Mouse (Mus musculus): ENCODE results near the gene Ddx23. TPM values are rescaled to one million over a fixed set of nuclear protein-coding genes. Genes with fewer than 3 reads are reported as not detected.

The Ddx23 gene
- polyA plus RNA-seq, 1 experiment from 2014 or later: 24.4 TPM

DNA sequence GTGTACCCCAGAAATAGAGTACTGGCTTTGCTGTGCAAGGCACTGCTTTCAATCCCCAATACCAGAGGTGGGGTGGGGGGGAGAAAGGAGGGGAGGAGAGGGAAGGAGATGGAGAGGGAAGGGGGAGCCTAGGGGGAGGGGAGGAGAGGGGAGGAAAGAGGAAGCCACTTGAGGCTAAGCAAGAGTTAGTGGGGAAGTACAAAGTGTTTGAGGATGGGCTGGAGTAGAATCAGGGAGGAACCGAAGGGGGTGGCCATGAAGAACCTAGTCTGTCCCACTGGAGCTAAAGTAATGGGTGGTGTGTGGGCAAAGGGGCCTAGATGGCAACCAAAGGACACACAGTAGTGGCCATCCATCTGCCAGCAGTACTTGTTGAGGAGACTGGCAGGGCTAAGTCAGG, 21.1 kb upstream of the Ddx23 start:
- H3K4me2 ChIP-seq (replicated peaks): no peak overlapping the region
- no peak overlapping the region for H3K4me3 ChIP-seq
- no peak overlapping the region for H3K27ac ChIP-seq (replicated peaks)
- 100% methylated on average over 1 of the region's 1 CpGs for WGBS
- H3K36me3 ChIP-seq: no peaks in the 10 kb centered on the region
- peaks cover 2% of the 10 kb centered on the region; the same call in 1 of the 2 replicates for H3K4me1 ChIP-seq
- H3K9ac ChIP-seq (replicated peaks): no peak overlapping the region
- ATAC-seq (ENCODE audit: low FRiP score, low read depth): no peak
- H3K9me3 ChIP-seq: no peaks in the 10 kb centered on the region
- H3K27me3 ChIP-seq: peaks cover 4% of the 10 kb centered on the region; the same call in 1 of the 2 replicates

DNA sequence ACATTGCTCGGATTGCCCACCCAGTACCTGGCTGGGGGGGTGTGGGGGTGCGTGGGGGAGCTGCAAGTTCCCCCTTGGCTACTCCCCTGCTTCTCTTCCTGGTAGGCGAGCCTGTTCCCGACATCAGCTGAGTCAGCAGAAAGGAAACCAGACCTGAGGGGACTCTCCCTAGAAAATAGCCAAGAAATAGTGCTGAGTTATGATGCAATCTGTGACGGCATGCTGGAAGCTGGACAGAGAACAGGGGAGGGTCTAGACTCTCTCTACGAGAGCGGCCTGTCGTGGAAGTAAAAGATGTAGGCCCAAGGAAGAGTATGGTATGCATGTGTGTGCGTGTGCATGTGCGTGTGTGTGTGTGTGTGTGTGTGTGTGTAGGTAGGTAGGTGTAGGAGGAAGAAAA, 20.5 kb upstream of the Ddx23 start:
- H3K4me2 ChIP-seq (replicated peaks): no peak overlapping the region
- H3K27me3 ChIP-seq: peaks cover 8% of the 10 kb centered on the region; the same call in 1 of the 2 replicates
- no peaks in the 10 kb centered on the region for H3K4me1 ChIP-seq
- H3K4me3 ChIP-seq: no peak overlapping the region
- no peak overlapping the region for H3K27ac ChIP-seq (replicated peaks)
- WGBS: 83% methylated on average over 10 of the region's 10 CpGs
- ATAC-seq (ENCODE audit: low FRiP score, low read depth): no peak
- no peaks in the 10 kb centered on the region for H3K9me3 ChIP-seq
- H3K36me3 ChIP-seq: no peaks in the 10 kb centered on the region
- H3K9ac ChIP-seq (replicated peaks): no peak overlapping the region

DNA sequence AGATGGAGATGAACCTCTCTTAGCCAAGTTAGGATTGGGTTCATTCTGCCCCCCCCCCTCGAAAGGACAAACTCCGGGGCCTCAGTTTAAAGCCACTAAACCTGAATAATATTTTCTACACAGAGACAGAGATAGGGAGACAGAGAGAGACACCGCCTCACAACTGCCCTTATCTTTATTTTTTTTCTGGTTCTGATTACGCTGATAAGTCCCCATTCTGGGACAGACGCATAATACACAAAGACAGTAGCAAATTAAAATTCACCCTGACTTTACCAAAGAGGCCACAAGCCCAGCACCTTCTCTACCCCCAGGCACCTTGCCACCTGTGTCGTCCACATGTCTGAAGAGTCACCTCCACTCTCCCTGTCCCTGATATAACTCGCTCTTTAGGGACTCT, 18.9 kb upstream of the Ddx23 start:
- WGBS: 84% methylated on average over 7 of the region's 7 CpGs
- H3K4me2 ChIP-seq (replicated peaks): no peak overlapping the region
- peaks cover 16% of the 10 kb centered on the region for H3K27me3 ChIP-seq
- H3K36me3 ChIP-seq: no peaks in the 10 kb centered on the region
- ATAC-seq (ENCODE audit: low FRiP score, low read depth): no peak
- no peak overlapping the region for H3K9ac ChIP-seq (replicated peaks)
- H3K4me1 ChIP-seq: peaks cover 13% of the 10 kb centered on the region
- no peak overlapping the region for H3K4me3 ChIP-seq
- H3K9me3 ChIP-seq: no peaks in the 10 kb centered on the region
- no peak overlapping the region for H3K27ac ChIP-seq (replicated peaks)

DNA sequence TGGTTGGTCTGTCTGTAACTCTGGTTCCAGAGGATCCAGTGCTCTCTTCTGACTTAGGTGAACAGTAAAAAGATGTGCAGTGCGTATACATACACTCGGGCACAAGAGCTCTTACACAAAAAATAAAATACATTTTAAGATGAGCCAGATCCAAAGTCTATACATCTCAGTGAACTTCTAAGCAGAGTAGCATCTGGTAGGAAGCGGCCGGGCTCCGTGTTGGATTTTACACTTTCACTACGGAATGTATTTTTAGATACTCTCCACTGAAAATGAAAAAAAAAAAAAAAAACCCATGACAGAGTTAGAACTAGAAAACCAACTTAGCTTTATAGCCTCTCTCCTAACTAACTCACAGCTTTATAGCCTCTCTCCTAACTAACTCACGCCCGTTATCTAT, 18.0 kb upstream of the Ddx23 start:
- no peaks in the 10 kb centered on the region for H3K36me3 ChIP-seq
- H3K9ac ChIP-seq (replicated peaks): no peak overlapping the region
- peaks cover 26% of the 10 kb centered on the region for H3K27me3 ChIP-seq
- H3K4me1 ChIP-seq: peaks cover 23% of the 10 kb centered on the region
- H3K9me3 ChIP-seq: no peaks in the 10 kb centered on the region
- 95% methylated on average over 8 of the region's 8 CpGs for WGBS
- H3K4me3 ChIP-seq: no peak overlapping the region
- H3K27ac ChIP-seq (replicated peaks): no peak overlapping the region
- H3K4me2 ChIP-seq (replicated peaks): no peak overlapping the region
- ATAC-seq (ENCODE audit: low FRiP score, low read depth): no peak

DNA sequence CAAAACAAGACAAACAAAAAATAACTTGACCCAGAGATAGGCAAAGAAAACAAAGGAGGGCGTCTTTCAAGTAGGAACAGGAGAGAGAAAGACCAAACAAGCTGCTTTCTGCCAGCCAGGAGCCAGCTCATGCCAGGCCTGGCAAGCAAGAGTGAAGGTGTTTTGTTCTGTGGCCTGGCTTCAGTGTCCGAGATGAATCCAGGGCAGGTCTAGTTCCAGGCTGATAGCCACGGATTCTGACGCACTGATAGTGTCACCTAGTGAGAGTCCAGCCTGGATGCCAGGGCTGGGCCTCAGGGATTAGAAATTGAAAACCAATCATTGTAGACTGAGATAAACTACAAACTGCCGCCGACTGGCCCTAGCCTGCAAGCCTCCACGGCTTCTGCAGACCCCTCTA, 15.3 kb upstream of the Ddx23 start:
- H3K4me2 ChIP-seq (replicated peaks): no peak overlapping the region
- 0 out of 2 replicates have a peak overlapping the region, but pooled peaks have one; percentile 7 for H3K27ac ChIP-seq (replicated peaks)
- peaks cover 2% of the 10 kb centered on the region; the same call in 1 of the 2 replicates for H3K36me3 ChIP-seq
- no peak overlapping the region for H3K9ac ChIP-seq (replicated peaks)
- H3K27me3 ChIP-seq: peaks cover 30% of the 10 kb centered on the region
- H3K4me3 ChIP-seq: no peak overlapping the region
- H3K9me3 ChIP-seq: no peaks in the 10 kb centered on the region
- 65% methylated on average over 7 of the region's 7 CpGs for WGBS
- H3K4me1 ChIP-seq: peaks cover 44% of the 10 kb centered on the region
- no peak for ATAC-seq (ENCODE audit: low FRiP score, low read depth)

DNA sequence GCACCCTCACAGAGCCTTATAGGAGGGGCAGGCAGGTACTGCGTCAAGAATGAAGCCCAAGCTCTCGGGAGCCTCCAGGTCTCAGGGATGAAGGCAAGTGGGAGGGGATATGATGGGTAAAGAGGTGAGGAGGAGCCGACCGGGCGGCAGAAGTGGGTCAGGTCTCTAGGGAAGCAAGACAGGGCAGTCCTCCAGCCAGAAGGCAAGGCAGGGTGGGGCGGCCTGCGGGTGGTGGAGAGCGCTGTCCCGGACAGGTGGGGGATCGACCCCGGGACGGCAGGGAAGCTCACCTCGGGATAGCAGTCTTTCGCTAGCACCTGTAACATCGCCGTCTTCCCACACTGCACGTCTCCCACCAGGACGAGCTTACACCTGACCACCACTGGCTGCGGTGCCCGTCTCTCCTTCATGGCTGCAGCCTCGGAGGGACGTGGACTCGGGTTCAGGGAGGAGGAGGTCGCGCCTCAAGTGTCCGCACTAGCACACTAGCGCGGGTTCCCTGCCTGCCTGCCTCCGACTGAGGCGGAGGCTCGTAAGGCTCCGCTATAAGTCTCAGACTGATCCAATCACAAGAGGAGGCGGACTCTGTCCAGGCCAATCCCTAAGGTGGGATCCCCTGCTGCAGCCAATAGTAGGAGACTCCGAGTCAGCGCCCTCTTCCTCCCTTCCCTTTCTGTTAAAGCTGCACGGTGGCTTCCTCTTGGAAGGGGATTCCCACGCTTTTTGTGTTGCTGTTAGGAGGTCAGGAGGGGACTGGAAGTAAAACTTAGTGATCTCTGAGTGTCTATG, 14.4 kb upstream of the Ddx23 start, which contains the start of gene Rnd1:
Rnd1 (minus strand) TSS at position 522 of the 789 bp plus-strand sequence.
- peak within 1 kb of the TSS; percentile 99 for H3K4me2 ChIP-seq (replicated peaks)
- peak within 1 kb of the TSS; percentile 56 for H3K9ac ChIP-seq (replicated peaks)
- H3K4me1 ChIP-seq: peaks cover 44% of the 10 kb centered on the region
- H3K27me3 ChIP-seq: peaks cover 30% of the 10 kb centered on the region
- 0 out of 2 replicates have a peak within 1 kb of the TSS, but pooled peaks have one; percentile 7 for H3K27ac ChIP-seq (replicated peaks)
- ATAC-seq (ENCODE audit: low FRiP score, low read depth): peak; percentile 90
- no peaks in the 10 kb centered on the region for H3K9me3 ChIP-seq
- peak within 1 kb of the TSS; percentile 56 for H3K4me3 ChIP-seq
- 1% methylated on average over 37 of the region's 37 CpGs for WGBS
- H3K36me3 ChIP-seq: peaks cover 10% of the 10 kb centered on the region; the same call in 1 of the 2 replicates

DNA sequence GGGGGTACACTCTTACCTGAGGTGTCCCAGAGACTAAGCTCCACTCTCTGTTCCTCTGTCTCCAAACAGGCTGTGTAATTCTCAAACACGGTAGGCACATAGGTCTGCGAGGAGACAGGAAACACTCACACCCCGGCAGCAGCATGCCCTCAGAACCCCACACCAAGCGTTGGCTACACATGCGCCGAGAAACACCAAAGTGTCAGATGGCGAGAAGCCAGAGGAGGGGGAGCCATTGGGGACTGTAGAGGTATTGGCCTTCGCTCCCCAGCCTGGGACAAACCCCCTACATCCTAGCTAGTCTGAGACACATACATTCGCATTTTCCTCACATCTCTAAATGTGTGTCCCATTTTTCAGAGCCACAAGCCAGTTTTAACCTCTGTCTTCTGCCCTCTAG, 13.8 kb upstream of the Ddx23 start:
- peaks cover 30% of the 10 kb centered on the region for H3K27me3 ChIP-seq
- 2% methylated on average over 9 of the region's 9 CpGs for WGBS
- peak overlapping the region; percentile 56 for H3K4me3 ChIP-seq
- no peak for ATAC-seq (ENCODE audit: low FRiP score, low read depth)
- peak overlapping the region; percentile 56 for H3K9ac ChIP-seq (replicated peaks)
- H3K4me2 ChIP-seq (replicated peaks): peak overlapping the region; percentile 99
- peaks cover 44% of the 10 kb centered on the region for H3K4me1 ChIP-seq
- H3K36me3 ChIP-seq: peaks cover 10% of the 10 kb centered on the region; the same call in 1 of the 2 replicates
- no peak overlapping the region for H3K27ac ChIP-seq (replicated peaks)
- no peaks in the 10 kb centered on the region for H3K9me3 ChIP-seq

DNA sequence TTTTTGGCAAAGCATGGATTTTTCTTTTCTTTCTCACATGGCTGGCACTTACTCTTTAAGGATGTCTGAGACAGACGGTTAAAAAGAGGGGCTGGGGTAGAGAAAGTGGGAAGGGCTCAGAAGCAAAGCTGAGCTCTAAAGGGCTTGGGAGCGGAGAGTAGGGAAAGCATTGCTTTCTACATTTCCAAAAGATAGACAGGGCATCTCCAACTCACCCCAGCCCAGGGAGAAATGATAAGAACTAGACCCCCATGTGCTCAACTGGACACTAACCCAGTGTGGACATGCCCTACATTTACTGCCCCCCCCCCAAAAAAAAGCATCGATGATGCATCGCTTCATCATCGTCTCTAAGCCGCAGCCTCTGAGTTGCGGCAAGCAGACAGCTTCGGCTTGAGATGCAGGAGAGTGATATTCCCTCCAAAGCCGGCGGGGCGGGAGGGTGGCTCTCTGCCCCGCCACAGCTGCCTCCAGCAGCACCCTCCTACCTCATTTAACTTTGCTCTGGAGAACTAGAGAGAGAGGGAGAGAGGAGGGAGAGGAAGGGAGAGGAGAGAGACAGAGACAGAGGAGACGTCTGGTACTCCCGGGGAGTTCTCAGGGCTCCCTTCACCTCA, 13.0 kb upstream of the Ddx23 start:
- peak overlapping the region; percentile 99 for H3K4me2 ChIP-seq (replicated peaks)
- H3K4me1 ChIP-seq: peaks cover 44% of the 10 kb centered on the region
- 7% methylated on average over 14 of the region's 14 CpGs for WGBS
- ATAC-seq (ENCODE audit: low FRiP score, low read depth): no peak
- H3K9me3 ChIP-seq: no peaks in the 10 kb centered on the region
- peaks cover 30% of the 10 kb centered on the region for H3K27me3 ChIP-seq
- H3K9ac ChIP-seq (replicated peaks): peak overlapping the region; percentile 56
- peak overlapping the region; percentile 72 for H3K27ac ChIP-seq (replicated peaks)
- peaks cover 11% of the 10 kb centered on the region; the same call in 1 of the 2 replicates for H3K36me3 ChIP-seq
- H3K4me3 ChIP-seq: peak overlapping the region; percentile 56

DNA sequence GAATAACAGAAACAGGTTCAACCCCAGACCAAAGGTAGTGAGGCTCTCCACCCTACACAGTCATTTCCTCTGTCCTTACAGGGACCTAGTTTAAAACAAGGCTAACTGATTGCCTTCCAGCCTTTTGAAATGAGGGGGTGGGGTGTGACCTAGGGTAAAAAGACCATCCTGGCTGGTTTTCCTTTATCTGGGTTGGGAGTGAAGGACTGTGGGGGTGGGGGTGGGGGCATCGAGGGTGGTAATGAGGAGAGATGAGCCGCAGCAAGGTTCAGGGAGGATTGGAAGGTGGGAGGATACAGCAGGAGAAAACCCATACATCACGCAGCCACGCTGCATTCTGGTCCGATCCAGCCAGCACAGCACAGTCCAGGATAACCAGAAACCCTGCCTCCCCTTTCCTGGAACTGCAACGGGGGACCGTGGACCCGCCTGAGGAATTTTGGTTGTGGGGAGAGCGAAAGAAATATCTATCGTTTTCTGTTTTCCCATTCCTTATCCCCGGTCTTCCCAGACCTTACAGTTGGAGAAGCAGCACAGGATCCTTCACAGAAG, 12.4 kb upstream of the Ddx23 start:
- peak overlapping the region; percentile 56 for H3K4me3 ChIP-seq
- H3K4me2 ChIP-seq (replicated peaks): peak overlapping the region; percentile 99
- no peak for ATAC-seq (ENCODE audit: low FRiP score, low read depth)
- H3K9ac ChIP-seq (replicated peaks): peak overlapping the region; percentile 56
- H3K9me3 ChIP-seq: no peaks in the 10 kb centered on the region
- H3K4me1 ChIP-seq: peaks cover 44% of the 10 kb centered on the region
- WGBS: 28% methylated on average over 11 of the region's 11 CpGs
- peak overlapping the region; percentile 72 for H3K27ac ChIP-seq (replicated peaks)
- peaks cover 18% of the 10 kb centered on the region for H3K36me3 ChIP-seq
- peaks cover 30% of the 10 kb centered on the region for H3K27me3 ChIP-seq

DNA sequence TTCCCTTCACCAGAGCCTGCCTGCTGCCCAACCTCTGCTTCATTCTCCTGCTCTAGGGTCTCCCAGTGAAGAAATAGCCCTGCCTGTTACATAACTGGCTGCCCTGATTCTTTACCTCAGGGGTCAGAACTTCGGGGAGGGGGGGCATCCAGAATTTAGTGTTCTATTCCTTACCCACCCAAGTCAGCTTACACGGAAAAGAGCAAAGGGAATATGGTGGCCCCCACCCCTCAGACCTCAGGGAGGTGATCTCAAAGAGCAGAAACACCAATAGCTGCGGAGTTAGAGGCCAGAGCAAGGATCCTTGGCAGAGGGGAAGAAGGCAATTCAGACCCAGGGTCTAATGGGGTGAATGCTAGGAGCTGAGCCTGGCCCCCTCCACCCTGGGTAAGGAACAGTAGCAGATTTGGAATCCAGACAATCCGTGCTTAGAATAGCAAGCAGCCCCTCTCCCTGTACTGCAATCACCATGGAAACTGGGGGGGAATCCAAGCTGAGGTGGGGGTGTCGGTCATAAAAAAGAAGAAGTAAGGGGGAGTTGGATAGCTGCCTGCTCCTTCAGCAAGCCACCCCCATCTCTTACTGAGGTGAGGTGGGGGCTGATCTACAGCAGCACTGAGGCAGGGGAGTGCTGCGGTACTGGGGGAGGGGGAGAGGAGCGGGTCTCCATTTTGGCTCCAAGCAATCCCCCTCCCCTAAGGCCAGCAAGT, 11.7 kb upstream of the Ddx23 start:
- H3K27ac ChIP-seq (replicated peaks): peak overlapping the region; percentile 72
- H3K36me3 ChIP-seq: peaks cover 23% of the 10 kb centered on the region
- peak overlapping the region; percentile 99 for H3K4me2 ChIP-seq (replicated peaks)
- peaks cover 30% of the 10 kb centered on the region for H3K27me3 ChIP-seq
- H3K9me3 ChIP-seq: no peaks in the 10 kb centered on the region
- H3K4me3 ChIP-seq: peak overlapping the region; percentile 56
- WGBS: 16% methylated on average over 7 of the region's 7 CpGs
- H3K4me1 ChIP-seq: peaks cover 44% of the 10 kb centered on the region
- H3K9ac ChIP-seq (replicated peaks): peak overlapping the region; percentile 56
- peak; percentile 75 for ATAC-seq (ENCODE audit: low FRiP score, low read depth)

DNA sequence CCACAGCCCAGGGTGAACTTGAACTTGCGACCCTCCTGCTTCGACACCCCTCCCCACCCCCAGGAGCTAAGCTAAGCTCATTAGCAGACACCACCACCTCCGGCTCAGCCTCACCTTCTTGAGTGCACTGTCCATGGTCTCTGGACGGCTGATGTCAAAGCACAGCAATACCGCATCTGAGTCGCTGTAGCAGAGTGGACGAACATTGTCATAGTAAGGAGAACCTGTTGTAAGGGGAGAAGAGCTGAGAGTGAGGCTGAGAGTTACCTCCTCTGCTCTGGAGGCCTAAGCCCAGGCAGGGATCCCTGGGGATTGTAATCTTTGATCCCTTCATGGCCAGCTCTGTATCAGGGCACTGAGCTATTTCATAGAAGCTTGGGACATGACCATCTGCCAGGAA, 11.0 kb upstream of the Ddx23 start:
- Histone ChIP-seq H3K9ac (replicated peaks) (no peak overlapping the region), H3K4me3 (peak overlapping the region; percentile 56; the same call in 1 of the 2 replicates), H3K27ac (replicated peaks) (peak overlapping the region; percentile 72), H3K27me3 (peaks cover 26% of the 10 kb centered on the region), H3K4me1 (peaks cover 44% of the 10 kb centered on the region), H3K9me3 (no peaks in the 10 kb centered on the region), H3K4me2 (replicated peaks) (peak overlapping the region; percentile 99), H3K36me3 (peaks cover 28% of the 10 kb centered on the region)
- 79% methylated on average over 7 of the region's 7 CpGs for WGBS
- ATAC-seq (ENCODE audit: low FRiP score, low read depth): no peak
